Mouse (Mus musculus) midbrain, embryonic 13.5 days (tissue): ENCODE results near the gene Naaladl1. TPM values are rescaled to one million over a fixed set of nuclear protein-coding genes. Genes with fewer than 3 reads are reported as not detected.
A peak's percentile ranks its signal among the peaks of the same experiment; 100 is the strongest.
"Not testable (repeated sequence)": the region's sequence is repeated elsewhere in the genome, so short reads cannot be mapped to it uniquely, and the experiment has no call there.

Experiments
- ATAC-seq: fragments of 200-750 bp; cut with Nextera tagmentation; 2 replicates; pipeline ENCODE4 v1.8.0; 2017; ENCODE audit warnings: mild to moderate bottlenecking, moderate TSS enrichment, moderate library complexity
- H3K27ac ChIP-seq: fragments of 300-500 bp; sonication (generic); 2 replicates; pipeline ENCODE4 v1.5.1; 2015; ENCODE audit warnings: inconsistent platforms, mild to moderate bottlenecking, moderate library complexity
- H3K27me3 ChIP-seq: fragments of 300-500 bp; sonication (generic); 2 replicates; pipeline ENCODE4 v1.6.1; 2015; ENCODE audit warnings: mild to moderate bottlenecking, inconsistent platforms
- H3K36me3 ChIP-seq: fragments of 300-500 bp; sonication (generic); 2 replicates; pipeline ENCODE4 v1.6.1; 2015; ENCODE audit warnings: mild to moderate bottlenecking, inconsistent platforms
- H3K4me1 ChIP-seq: fragments of 300-500 bp; sonication (generic); replicated peaks from 2 replicates; pipeline ENCODE4 v1.6.1; 2015; ENCODE audit warnings: inconsistent platforms
- H3K4me2 ChIP-seq: fragments of 300-500 bp; sonication (generic); replicated peaks from 2 replicates; pipeline ENCODE4 v1.6.1; 2015; ENCODE audit warnings: moderate library complexity, mild to moderate bottlenecking, inconsistent platforms
- H3K4me3 ChIP-seq: fragments of 300-500 bp; sonication (generic); replicated peaks from 2 replicates; pipeline ENCODE4 v1.5.1; 2015; ENCODE audit warnings: mild to moderate bottlenecking, inconsistent platforms
- H3K9ac ChIP-seq: fragments of 300-500 bp; sonication (generic); replicated peaks from 2 replicates; pipeline ENCODE4 v1.6.1; 2015; ENCODE audit warnings: mild to moderate bottlenecking, inconsistent platforms
- H3K9me3 ChIP-seq: fragments of 300-500 bp; sonication (generic); 2 replicates; pipeline ENCODE4 v1.6.1; 2016; ENCODE audit warnings: mild to moderate bottlenecking, inconsistent platforms
- whole genome bisulfite sequencing: fragments of 180-500 bp; shearing (Covaris S2); methylation state at CpG from one replicate; pipeline ENCODE4 v1.1.7; 2015; 5-methylcytosine and 5-hydroxymethylcytosine counted together
- polyA plus RNA-seq: library from polyadenylated mRNA; unstranded; fragments of >200 nt; fragmentation: Nextera tagmentation; extraction: Ambion mirVana; gene quantifications from 2 replicates; pipeline ENCODE4 v1.2.1, GENCODE M21; 2015

Gene Naaladl1
- polyA plus RNA-seq, 1 experiment from 2014 or later, result 0.58 TPM

DNA sequence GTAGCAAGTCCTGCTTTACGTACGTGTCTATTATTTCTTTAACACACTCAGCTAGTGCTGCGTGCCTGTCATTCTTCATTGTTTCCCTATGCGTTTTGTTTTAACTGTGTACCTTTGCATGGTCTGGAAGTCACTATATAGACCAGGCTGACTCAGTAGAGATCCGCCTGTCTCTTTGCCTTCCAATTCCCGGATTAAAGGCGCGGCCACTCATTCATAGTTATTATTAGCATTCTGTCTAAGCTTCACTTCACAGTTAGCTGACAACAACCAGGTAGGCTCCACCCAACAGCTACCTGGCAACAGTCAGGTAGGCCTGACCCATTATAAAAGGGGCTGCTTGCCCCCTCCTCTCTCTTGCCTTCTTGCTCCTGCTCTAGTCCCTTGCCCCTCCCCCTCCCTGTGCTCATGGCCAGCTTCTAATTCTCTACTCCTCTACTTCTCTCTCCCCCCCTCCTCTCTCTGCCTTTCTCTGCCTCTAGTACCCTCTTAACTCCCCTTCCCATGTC is 13.1 kb downstream of the Naaladl1 start:
- H3K9me3 ChIP-seq, result no peaks in the 10 kb centered on the region
- ATAC-seq, result peak; percentile 68
- H3K9ac ChIP-seq, result peak overlapping the region; percentile 92
- peak overlapping the region; percentile 85 for H3K4me3 ChIP-seq
- H3K27me3 ChIP-seq, result no peaks in the 10 kb centered on the region
- peak overlapping the region; percentile 89 for H3K4me2 ChIP-seq
- peaks cover 35% of the 10 kb centered on the region for H3K36me3 ChIP-seq
- H3K27ac ChIP-seq, result peak overlapping the region; percentile 93
- 1% methylated on average over 8 of the region's 8 CpGs for WGBS
- peaks cover 37% of the 10 kb centered on the region for H3K4me1 ChIP-seq

GRCm38 (mm10) chr19:6121761-6122160 is 16.2 kb downstream of the Naaladl1 start:
- H3K4me2 ChIP-seq, result no peak overlapping the region
- WGBS, result 40% methylated on average over 19 of the region's 19 CpGs
- no peak overlapping the region for H3K27ac ChIP-seq
- H3K9ac ChIP-seq, result peak overlapping the region; percentile 7; the same call in 1 of the 2 replicates
- no peaks in the 10 kb centered on the region for H3K9me3 ChIP-seq
- peaks cover 30% of the 10 kb centered on the region for H3K4me1 ChIP-seq
- 0 out of 2 replicates have a peak, but pooled peaks cover 8% of the 10 kb centered on the region for H3K36me3 ChIP-seq
- no peak overlapping the region for H3K4me3 ChIP-seq
- H3K27me3 ChIP-seq, result no peaks in the 10 kb centered on the region
- no peak for ATAC-seq

DNA sequence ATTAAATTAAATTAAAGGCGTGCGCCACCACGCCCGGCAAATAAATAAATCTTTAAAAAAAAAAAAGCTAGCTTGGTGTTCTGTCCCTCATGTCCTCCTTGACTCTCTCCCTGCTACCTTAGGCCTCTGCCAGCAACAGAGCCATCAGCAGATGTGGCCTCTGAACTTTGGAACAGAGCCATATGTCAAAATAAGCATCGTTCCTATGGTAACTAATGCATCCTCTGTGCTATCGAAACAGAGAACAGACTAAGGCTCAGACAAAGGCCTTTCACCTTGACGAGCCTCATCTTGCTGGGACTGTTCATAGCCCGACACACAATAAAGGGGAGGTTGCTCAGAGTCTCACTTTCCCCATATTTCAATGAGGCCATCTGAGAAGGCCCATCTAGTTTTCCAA is 17.7 kb downstream of the Naaladl1 start:
- H3K36me3 ChIP-seq, result 0 out of 2 replicates have a peak, but pooled peaks cover 8% of the 10 kb centered on the region
- H3K4me2 ChIP-seq, result no peak overlapping the region
- H3K27me3 ChIP-seq, result no peaks in the 10 kb centered on the region
- no peak overlapping the region; the same call in 1 of the 2 replicates for H3K9ac ChIP-seq
- no peak for ATAC-seq
- H3K4me1 ChIP-seq, result peaks cover 23% of the 10 kb centered on the region
- H3K27ac ChIP-seq, result no peak overlapping the region; the same call in 1 of the 2 replicates
- WGBS, result 78% methylated on average over 8 of the region's 8 CpGs
- no peak overlapping the region for H3K4me3 ChIP-seq
- no peaks in the 10 kb centered on the region for H3K9me3 ChIP-seq

GRCm38 (mm10) chr19:6124898-6125297 is 19.3 kb downstream of the Naaladl1 start:
- H3K27ac ChIP-seq, result no peak overlapping the region; the same call in 1 of the 2 replicates
- H3K9me3 ChIP-seq, result no peaks in the 10 kb centered on the region
- H3K4me2 ChIP-seq, result no peak overlapping the region
- ATAC-seq, result no peak
- no peak overlapping the region for H3K9ac ChIP-seq
- no peaks in the 10 kb centered on the region for H3K27me3 ChIP-seq
- peaks cover 14% of the 10 kb centered on the region for H3K4me1 ChIP-seq
- 0 out of 2 replicates have a peak, but pooled peaks cover 8% of the 10 kb centered on the region for H3K36me3 ChIP-seq
- no peak overlapping the region for H3K4me3 ChIP-seq
- WGBS, result 79% methylated on average over 2 of the region's 2 CpGs

DNA sequence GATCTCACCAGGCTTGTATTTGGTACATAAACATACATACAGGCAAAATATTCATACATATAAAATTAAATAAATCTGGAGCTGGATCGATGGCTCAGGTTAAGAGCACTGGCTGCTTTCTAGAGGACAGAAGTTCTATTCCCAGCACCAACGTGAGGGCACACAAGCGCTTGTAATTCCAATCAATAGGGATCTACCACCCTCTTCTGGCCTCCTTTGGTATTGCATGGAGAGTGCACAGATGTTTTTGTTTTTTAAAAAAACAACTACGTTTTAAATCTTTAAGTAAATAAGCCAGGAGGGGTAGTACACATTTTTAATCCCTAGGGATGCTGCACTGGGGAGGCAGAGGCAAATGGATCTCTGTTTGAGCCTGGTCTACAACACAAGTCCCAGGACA is 20.7 kb downstream of the Naaladl1 start:
- no peaks in the 10 kb centered on the region for H3K9me3 ChIP-seq
- ATAC-seq, result no peak
- H3K4me3 ChIP-seq, result no peak overlapping the region
- no peak overlapping the region for H3K9ac ChIP-seq
- no peaks in the 10 kb centered on the region for H3K27me3 ChIP-seq
- no peak overlapping the region for H3K4me2 ChIP-seq
- H3K36me3 ChIP-seq, result 0 out of 2 replicates have a peak, but pooled peaks cover 3% of the 10 kb centered on the region
- H3K27ac ChIP-seq, result no peak overlapping the region
- 26% methylated on average over 4 of the region's 4 CpGs for WGBS
- H3K4me1 ChIP-seq, result peaks cover 11% of the 10 kb centered on the region; the same call in 1 of the 2 replicates

DNA sequence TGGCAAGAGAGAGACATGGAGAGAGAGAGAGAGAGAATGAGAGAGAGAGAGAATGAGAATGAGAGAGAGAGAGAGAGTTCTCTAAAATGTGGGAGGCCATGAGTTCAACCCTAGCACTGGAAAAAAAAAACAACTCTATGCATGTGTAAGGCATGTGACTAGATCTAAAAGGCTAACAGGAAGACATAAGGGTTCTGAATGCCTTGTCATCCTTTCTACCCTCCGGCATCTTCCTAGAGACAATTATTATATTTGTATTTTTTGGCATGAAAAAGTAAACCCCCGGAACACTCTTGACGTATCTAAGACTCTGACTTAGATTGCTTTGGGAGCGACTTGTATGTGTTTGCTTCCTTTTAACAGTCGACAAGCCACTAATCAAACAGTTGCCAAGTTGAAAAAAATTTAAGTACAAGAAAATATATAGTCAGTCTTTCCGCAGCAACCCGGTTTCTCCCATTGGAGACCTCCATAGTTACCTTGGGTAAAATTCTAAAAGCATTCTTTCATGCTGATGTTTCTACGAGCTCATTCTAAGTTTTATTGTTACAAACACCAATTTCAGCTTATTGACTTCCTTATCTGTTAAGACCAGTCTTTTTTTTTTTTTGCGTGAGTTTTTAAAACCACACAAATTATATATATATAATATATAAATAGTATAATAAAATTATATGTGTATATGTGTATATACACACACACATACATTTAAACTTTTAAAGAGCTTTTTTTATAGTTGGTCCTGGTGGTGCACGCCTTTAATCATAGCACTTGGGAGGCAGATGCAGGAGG is 21.4 kb downstream of the Naaladl1 start:
- Histone ChIP-seq H3K4me3 (peak overlapping the region; percentile 58), H3K27me3 (no peaks in the 10 kb centered on the region), H3K9me3 (no peaks in the 10 kb centered on the region), H3K9ac (peak overlapping the region; percentile 76; the same call in 1 of the 2 replicates), H3K27ac (no peak overlapping the region), H3K4me1 (peaks cover 11% of the 10 kb centered on the region; the same call in 1 of the 2 replicates), H3K36me3 (no peaks in the 10 kb centered on the region), H3K4me2 (peak overlapping the region; percentile 57)
- 76% methylated on average over 10 of the region's 10 CpGs for WGBS
- no peak for ATAC-seq

DNA sequence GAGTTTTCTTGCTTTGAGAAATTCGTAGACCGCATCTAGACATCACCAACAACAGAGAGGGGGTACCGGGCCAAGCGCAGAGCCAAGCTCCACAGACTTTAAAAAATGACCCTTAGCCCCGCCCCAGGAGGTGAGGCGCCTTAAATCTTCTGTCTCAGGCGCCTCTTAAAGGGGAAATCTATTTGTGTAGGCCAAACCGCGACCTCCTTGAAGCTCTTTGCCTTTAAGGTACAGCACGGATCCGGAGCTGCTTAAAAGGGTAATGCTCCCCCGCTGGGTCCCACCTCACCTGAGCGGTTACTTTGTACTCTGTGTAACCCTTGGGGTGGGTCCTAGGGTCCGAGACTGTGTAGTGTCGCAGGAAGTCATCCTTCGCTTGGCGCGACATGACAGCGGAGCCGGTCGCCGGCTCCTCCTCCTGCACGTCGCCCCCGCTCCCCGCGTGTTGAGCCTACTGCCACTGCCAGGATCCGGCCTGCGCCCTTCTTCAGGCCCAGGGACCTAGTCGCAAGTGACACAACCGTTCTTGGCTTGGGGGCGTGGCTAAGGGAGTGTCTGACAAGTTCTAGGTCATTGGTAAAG is 22.3 kb downstream of the Naaladl1 start, which contains the start of gene Snx15:
Snx15 (minus strand) TSS at position 545 of the 582 bp plus-strand sequence.
- ATAC-seq, result peak; percentile 96
- Histone ChIP-seq H3K9ac (peak within 1 kb of the TSS; percentile 76), H3K36me3 (no peaks in the 10 kb centered on the region), H3K27ac (peak within 1 kb of the TSS; percentile 89), H3K9me3 (no peaks in the 10 kb centered on the region), H3K4me3 (peak within 1 kb of the TSS; percentile 58), H3K4me1 (peaks cover 11% of the 10 kb centered on the region; the same call in 1 of the 2 replicates), H3K4me2 (peak within 1 kb of the TSS; percentile 57), H3K27me3 (no peaks in the 10 kb centered on the region)
- WGBS, result 0% methylated on average over 32 of the region's 32 CpGs

DNA sequence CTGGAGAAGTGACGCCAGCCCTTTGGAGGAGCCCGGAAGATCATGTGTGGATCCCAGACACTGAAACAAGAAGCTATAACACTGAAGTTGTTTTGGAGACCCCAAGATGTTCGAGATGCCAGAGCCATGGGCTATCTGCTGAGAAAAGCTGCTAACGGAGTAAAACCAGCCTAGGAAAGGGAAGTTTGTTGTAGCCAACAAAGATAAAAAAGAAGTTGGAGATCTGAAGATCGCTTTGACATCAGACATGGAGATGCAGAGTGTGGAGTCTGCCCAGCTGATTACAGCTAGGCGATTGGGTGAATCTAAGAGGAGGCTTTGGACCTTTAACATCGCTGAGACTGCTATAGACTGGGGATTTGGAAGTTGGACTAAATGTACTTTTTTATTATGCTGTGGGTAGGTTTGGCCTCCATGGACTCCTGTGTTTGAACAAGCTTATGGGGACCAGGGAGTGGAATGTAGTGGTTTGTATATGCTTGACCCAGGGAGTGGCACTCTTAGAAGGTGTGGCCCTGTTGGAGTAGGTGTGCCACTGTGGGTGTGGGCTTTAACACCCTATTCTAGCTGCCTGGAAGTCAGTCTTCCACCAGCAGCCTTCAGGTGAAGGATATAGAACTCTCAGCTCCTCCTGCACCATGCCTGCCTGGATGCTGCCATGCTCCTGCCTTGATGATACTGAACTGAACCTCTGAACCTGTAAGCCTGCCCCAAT is 25.0 kb downstream of the Naaladl1 start:
- WGBS, result 83% methylated on average over 7 of the region's 7 CpGs
- not testable (repeated sequence) for H3K9me3 ChIP-seq, ATAC-seq

DNA sequence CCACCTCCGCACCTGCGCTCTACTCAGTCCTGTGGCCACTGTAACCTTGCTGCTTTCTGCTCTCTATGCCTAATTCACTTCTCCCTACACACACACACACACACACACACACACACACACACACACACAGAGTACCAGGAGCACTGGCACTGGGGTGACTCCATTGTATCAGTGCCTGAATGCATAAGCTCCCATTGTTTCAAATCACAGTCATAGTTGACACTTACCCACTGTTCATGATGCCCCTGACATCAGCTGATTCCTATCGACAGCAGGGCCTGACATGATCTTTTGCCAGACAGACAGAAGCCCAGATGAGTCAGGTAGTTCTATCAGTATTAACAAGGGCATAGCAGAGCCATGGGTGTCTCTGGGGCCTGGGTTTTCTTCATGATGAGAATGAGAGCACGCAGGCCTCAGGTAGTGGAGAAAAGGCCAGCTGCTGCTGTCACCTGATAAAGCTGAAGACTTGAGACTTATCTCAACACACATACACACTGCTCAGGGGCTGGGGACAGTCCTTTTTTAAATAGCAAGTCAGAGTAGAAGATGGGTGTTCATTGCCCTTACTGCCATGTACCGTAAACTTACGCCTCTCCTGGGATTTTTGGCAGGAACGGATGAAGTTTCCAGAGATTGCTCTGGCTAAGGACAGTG is 26.7 kb downstream of the Naaladl1 start:
- ATAC-seq, result no peak
- H3K36me3 ChIP-seq, result peaks cover 38% of the 10 kb centered on the region
- no peak overlapping the region for H3K4me2 ChIP-seq
- H3K4me3 ChIP-seq, result no peak overlapping the region
- H3K9me3 ChIP-seq, result no peaks in the 10 kb centered on the region
- H3K9ac ChIP-seq, result no peak overlapping the region
- H3K27me3 ChIP-seq, result no peaks in the 10 kb centered on the region
- 0 out of 2 replicates have a peak, but pooled peaks cover 6% of the 10 kb centered on the region for H3K4me1 ChIP-seq
- 87% methylated on average over 7 of the region's 7 CpGs for WGBS
- no peak overlapping the region; the same call in 1 of the 2 replicates for H3K27ac ChIP-seq

More for the DNA sequence above, 25.0 kb downstream of the Naaladl1 start:
- H3K4me2 ChIP-seq, H3K9ac ChIP-seq, H3K4me1 ChIP-seq, H3K4me3 ChIP-seq, H3K27ac ChIP-seq, H3K27me3 ChIP-seq: not testable (repeated sequence)
- peaks cover 21% of the 10 kb centered on the region for H3K36me3 ChIP-seq

DNA sequence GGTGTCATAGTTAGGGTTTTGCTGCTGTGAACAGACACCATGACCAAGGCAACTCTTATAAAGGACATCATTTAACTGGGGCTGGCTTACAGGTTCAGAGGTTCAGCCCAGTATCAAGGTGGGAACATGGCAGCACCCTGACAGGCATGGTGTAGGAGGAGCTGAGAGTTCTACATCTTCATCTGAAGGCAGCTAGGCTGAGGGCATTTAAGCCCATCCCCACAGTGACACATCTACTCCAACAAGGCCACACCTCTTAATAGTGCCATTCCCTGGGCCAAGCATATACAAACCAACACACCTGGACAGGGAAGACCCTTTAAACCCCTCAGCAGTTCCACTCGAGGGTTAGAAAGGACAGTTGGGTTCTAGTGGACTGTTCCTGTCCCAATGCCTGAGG is 27.6 kb downstream of the Naaladl1 start:
- peaks cover 46% of the 10 kb centered on the region for H3K36me3 ChIP-seq
- H3K27me3 ChIP-seq, H3K4me1 ChIP-seq, H3K4me2 ChIP-seq, H3K9me3 ChIP-seq, ATAC-seq, H3K4me3 ChIP-seq, H3K27ac ChIP-seq, H3K9ac ChIP-seq: not testable (repeated sequence)
- 41% methylated on average over 1 of the region's 1 CpGs for WGBS

DNA sequence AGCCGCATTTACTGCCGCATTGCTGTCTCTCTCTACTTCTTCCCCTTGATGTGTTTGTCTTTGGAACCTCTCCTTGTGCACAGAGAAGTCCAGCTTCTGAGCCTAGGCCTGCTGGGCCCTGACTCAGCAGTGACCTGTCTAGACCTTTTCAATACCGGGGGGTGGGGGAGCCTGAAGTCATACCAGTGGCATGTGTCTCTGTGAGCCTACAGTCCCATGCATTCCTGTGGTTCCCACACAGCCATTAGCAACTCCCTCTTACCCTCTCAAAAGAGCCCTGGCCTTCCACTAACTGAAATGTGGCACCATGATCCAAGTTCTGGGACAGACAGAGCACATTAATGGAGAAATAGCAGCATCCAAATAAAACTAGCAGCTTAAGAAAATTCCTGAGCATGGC is 30.8 kb downstream of the Naaladl1 start:
- Histone ChIP-seq H3K27ac (no peak overlapping the region), H3K4me3 (no peak overlapping the region), H3K27me3 (no peaks in the 10 kb centered on the region), H3K9ac (no peak overlapping the region), H3K36me3 (peaks cover 51% of the 10 kb centered on the region), H3K9me3 (no peaks in the 10 kb centered on the region), H3K4me2 (no peak overlapping the region), H3K4me1 (peaks cover 11% of the 10 kb centered on the region)
- WGBS, result 88% methylated on average over 3 of the region's 3 CpGs
- no peak for ATAC-seq
